Mouse (Mus musculus): ENCODE data around the gene Fads2.

Fads2 gene

GRCm38 (mm10) chr19:10102054-10102700, 631 bp upstream of the Fads2 start:
- peak; percentile 37 for DNase-seq (ENCODE audit: low read depth, low spot score)

DNA sequence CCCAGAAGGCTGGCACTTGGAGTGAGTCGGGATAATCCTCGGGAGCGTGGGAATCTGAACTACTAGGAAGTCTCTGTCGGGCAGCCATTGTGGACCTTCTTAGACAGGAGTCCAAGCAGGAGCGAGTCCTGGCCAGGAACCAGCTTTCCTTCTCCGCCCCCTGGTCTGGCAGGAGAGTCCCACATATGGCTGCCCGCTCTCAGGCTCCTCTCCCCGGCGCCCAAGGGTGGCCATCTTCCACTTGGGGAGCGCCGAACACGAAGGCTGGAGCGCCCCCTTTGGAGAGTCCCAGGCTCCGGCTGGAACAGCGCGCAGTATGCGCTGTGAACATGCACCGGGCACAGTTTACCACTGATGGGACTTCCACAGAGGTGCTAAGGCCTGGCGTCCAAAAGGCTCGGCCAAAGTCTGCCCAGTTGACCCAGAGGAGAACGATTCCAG, 895 bp downstream of the Fads2 start:
- peak; percentile 91 for DNase-seq (ENCODE audit: low read depth, low spot score)

- DNase-seq (ENCODE audit: low read depth, low spot score) = no peak
These were observed 3.7 kb downstream of the Fads2 start for GRCm38 (mm10) chr19:10097826-10098225.

DNA sequence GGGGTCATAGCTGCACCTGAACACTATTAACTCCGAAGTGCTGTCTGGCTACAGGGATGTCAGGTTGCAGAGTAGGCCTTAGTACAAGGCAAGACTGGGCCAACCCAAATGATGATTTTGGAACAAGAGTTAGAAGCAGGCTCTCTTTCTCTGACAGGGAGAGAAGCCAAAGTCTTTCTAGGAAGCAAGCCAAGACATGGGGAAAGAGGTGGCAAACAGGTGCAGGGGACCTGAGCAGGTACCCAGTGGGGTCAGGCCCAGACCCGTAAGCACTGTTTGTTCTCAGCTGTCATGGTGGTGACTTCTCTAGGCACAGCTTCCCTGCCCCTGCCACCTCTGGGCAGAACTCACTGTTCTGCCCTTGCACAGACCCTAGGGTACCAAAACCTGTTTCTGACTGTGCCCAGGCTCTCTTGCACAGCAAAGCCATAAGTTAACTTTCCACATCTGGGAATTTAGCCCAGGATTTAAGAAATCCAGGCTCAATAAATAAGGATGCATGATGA, 5.1 kb downstream of the Fads2 start:
- DNase-seq (ENCODE audit: low read depth, low spot score) = no peak

DNA sequence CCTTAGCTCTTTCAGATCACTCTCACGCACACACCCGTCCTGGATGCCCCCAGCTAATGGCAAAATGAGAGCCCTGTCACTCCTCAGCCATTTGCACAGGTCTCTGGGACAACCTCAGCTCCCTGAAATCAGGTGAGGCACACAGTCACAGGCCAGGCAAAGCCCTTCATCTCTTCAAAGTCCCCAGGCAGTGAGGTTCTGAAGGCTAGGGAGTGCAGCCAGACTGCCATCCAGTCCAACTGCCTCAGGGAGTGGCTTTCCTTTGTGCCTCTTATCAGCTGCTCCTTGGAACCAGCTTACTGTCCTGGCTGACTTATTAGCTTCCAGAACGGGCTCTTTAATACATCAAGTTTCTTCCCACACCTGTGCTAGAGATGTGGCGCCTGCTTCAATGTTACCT, 6.9 kb downstream of the Fads2 start:
- DNase-seq (ENCODE audit: low read depth, low spot score) = no peak

DNA sequence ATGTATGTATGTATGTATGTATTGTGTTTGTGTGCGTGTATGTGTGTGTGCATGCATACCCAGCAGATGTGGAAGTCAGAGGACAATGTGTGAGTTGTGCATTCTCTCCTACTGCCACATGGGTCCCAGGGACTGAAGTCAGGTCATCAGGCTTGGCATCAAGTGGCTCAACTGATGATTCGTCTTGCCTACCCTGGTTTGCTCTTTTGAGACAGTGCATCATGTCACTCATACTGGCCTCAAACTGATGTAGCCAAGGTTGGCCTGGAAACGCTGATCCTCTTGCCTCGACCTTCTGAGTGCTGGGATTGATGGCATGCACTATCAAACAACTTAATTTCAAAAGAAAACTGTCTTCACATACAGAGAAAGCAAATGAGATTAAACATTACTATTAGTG, 7.7 kb downstream of the Fads2 start:
- DNase-seq (ENCODE audit: low read depth, low spot score) = no peak

- DNase-seq (ENCODE audit: low read depth, low spot score) = no peak
These were observed 14.6 kb downstream of the Fads2 start for GRCm38 (mm10) chr19:10086976-10087375.

- DNase-seq (ENCODE audit: low read depth, low spot score) = no peak
These were observed 16.1 kb downstream of the Fads2 start for GRCm38 (mm10) chr19:10085454-10085853.

- no peak for DNase-seq (ENCODE audit: low read depth, low spot score)
These were observed 19.4 kb downstream of the Fads2 start for GRCm38 (mm10) chr19:10082105-10082504.

DNA sequence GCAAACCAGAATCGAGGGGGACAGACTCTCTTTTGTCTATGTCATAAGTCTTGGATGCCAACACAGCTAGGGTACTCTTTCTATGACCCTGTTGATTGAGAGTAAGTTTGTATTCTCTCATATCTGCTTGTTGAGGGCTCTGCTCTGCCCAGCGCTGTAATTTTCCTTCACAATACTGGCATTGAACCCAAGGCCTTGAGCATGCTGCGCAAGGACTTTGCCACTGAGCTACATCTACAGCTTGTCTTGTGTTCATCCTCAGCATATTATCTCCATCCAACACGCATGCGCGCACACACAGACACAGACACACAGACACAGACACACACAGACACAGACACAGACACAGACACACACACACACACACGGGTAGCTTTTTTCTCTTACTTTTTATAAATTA, 21.2 kb downstream of the Fads2 start:
- no peak for DNase-seq (ENCODE audit: low read depth, low spot score)

GRCm38 (mm10) chr19:10078392-10078791, 23.2 kb downstream of the Fads2 start:
- DNase-seq (ENCODE audit: low read depth, low spot score) = no peak

DNA sequence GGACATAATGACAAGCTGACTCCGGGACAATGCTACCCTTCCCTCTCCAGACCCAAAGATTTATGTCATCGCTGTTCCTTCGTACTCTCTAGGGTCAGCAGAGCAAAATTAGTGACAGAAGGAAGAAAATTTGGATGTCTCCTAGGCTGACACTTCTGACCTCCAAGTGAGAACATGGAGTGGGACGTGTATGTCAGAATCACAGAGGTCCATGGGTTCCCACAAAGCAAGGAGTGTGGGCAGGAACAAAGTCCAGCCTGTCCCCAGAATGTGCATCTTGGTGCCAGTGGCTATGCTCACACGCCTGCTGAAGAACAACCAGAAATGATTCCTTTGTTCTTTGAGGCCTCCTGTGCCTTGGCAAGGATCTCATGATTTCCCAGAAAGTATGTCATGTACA, 28.4 kb downstream of the Fads2 start:
- no peak for DNase-seq (ENCODE audit: low read depth, low spot score)

DNA sequence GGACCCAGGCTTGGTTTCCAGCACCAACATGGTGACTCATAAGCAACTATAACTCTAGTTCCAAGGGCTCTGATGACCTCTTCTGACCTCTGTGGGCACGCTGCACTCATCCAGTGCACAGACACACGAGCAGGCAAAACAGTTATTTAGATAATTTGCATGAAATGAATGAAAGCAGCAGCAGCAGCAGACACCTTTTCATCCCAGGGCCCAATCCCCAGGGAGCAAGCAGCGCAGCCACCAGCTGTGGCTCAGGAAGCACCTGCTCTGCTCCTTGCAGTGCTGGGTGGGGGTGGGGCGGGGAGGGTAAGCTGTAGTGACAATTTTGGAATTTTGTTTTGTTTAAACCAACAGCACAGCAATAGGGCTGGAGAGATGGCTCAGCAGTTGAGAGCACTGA, 29.7 kb downstream of the Fads2 start:
- DNase-seq (ENCODE audit: low read depth, low spot score) = no peak

GRCm38 (mm10) chr19:10071166-10071565, 30.4 kb downstream of the Fads2 start:
- no peak for DNase-seq (ENCODE audit: low read depth, low spot score)

- DNase-seq (ENCODE audit: low read depth, low spot score) = no peak
These were observed 31.2 kb downstream of the Fads2 start for GRCm38 (mm10) chr19:10070186-10070980.

GRCm38 (mm10) chr19:10067701-10068100, 33.8 kb downstream of the Fads2 start:
- DNase-seq (ENCODE audit: low read depth, low spot score) = no peak

- DNase-seq (ENCODE audit: low read depth, low spot score) = no peak
These were observed 35.0 kb downstream of the Fads2 start for GRCm38 (mm10) chr19:10066502-10066901.

GRCm38 (mm10) chr19:10066189-10066500, 35.4 kb downstream of the Fads2 start:
- DNase-seq (ENCODE audit: low read depth, low spot score) = no peak

- DNase-seq (ENCODE audit: low read depth, low spot score) = no peak
These were observed 35.9 kb downstream of the Fads2 start for GRCm38 (mm10) chr19:10065465-10066188.

- no peak for DNase-seq (ENCODE audit: low read depth, low spot score)
These were observed 37.2 kb downstream of the Fads2 start for GRCm38 (mm10) chr19:10064173-10065012.

DNA sequence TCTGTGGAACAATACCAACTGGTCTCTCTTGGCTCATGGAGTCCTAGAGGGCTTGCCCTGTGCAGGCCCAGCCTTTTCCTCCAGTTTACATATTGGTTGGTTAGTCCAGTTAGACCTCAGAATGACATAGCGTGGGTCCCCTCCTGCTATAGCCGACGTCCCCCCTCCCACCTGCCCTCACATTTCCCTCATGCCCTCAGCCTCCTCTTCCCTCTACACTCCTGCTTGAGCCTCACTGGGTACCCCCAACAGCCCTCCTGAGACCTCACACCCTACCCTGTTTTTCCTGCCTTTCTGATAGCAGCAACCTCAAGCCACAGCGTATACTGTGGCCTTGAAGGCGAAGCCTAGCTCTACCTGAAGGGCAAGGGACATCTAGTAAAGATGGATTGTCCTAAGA, 38.7 kb downstream of the Fads2 start:
- DNase-seq (ENCODE audit: low read depth, low spot score) = no peak

DNA sequence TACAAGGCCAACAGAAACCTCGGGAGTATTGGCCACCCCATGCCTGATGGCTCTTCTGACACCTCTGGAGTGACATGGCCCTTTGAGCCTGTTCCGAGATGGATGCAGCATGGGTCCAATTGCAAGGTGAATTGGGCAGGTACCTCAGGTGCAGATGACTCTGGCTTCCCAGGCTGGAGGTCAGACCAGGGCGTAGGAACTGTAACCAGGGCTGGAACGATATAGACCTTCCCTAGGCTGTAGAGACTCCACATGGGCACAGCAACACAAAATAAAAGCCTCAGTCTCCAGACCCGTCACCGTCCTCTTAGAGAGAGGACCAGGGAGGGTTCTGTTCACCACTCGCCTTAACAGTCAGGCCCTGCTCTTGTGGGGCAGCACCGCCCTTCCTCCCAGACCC, 39.3 kb downstream of the Fads2 start:
- DNase-seq (ENCODE audit: low read depth, low spot score) = no peak

All from 3T3-L1 (cell line).